Mouse (Mus musculus) c-Kit-positive CD71-positive TER-119-positive erythroid progenitor cells, embryonic 14.5 days (primary cell): ENCODE results near the gene Vps52.
"Not testable (repeated sequence)": the region's sequence is repeated elsewhere in the genome, so short reads cannot be mapped to it uniquely, and the experiment has no call there.

Experiments
- DNase-seq: peaks from one replicate; pipeline ENCODE4 v3.0.0-alpha.2; 2013; ENCODE audit warnings: low spot score

The Vps52 gene

DNA sequence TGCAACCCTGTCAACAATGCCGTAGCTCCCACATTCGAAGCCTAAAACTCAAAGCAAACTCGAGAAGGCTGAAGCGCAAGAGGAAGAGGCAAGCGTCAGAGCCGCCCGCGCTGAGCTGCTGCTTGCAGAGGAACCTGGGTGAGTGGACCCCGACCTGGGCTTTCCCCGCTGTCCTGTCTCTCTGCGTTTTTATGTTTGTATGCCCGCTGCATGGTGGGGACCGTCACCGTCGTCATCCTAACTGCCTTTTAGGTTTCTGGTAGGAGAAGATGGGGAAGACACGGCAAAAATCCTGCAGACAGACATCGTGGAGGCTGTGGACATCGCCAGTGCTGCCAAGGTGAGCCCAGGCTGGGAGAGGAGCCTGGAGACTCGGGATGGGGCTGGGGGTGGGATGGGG lies 14.2 kb upstream of the Vps52 start:
- DNase-seq = no peak

DNA sequence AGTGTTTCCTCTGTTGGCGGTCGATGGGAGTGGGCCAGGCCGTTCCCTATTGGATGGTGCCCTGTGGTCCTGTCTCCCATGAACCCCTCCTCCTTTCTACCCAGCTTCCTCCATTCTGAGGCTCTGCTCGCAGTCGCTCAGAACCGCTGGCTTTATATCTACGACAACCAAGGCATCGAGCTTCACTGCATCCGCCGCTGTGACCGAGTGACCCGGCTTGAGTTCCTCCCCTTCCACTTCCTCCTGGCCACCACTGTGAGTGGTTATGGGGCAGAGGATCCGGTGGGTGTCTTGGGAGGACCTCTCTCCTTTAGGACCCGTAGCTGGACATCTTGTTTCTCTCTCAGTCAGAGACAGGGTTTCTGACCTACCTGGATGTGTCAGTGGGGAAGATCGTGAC lies 12.2 kb upstream of the Vps52 start:
- DNase-seq = no peak

DNA sequence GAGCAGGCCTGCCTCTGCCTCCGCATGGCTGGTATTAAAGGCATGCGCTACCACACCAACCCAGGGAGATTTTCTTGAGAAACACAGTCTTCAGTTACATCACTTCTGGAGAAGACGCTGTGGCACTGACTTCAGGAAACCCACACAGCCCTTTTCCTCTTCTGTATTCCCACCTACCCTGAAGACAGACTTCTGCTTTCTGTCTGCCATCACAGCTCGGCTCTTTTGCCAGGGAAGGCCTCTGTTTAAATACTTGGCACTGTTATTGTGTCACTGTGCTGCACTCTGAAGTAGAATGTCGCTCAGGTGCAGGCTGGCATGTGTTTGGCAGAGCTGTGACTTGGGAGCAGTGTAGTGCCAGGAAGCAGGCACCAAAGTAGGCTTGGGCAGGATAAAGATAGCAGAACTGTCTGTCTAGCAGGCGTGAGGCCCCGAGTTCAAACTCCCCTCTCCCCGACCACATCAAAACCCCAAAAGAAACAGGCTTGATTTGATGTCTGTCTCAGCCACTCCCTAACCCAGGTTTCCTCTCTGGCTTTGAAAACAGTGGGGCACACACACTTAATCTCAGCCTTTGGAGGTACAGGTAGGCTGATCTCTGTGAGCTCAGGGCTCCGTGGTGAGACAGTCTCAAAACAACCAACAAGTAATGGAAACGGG lies 8.1 kb upstream of the Vps52 start:
- DNase-seq = no peak

- no peak for DNase-seq
These were observed 7.3 kb upstream of the Vps52 start for GRCm38 (mm10) chr17:33948090-33948904.

DNA sequence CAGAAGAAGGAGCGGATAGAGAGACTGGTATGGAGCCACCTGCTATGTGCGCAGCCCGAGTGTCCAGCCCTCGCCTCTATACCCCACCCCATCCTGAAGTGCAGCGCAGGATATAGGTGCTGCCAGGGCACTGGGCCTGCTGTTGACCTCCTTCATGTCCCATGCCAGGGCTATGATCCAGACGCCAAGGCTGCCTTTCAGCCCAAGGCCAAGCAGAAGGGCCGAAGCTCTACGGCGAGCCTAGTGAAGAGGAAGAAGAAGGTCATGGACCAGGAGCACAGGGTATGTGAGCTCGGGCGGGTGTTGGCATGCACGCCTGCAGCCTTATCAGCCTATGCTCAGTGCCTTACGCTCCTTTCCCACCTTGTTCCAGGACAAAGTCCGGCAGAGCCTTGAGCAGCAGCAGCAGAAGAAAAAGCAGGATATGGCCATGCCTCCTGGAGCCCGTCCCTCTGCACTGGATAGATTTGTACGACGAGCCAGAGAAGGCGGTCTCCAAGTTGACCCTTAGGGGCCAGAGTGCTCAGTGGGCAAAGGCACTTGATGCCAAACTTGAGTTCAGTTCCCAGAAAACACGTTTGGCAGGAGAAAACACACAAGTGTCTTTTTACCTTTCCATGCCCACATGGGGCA lies 6.6 kb upstream of the Vps52 start:
- DNase-seq = no peak

DNA sequence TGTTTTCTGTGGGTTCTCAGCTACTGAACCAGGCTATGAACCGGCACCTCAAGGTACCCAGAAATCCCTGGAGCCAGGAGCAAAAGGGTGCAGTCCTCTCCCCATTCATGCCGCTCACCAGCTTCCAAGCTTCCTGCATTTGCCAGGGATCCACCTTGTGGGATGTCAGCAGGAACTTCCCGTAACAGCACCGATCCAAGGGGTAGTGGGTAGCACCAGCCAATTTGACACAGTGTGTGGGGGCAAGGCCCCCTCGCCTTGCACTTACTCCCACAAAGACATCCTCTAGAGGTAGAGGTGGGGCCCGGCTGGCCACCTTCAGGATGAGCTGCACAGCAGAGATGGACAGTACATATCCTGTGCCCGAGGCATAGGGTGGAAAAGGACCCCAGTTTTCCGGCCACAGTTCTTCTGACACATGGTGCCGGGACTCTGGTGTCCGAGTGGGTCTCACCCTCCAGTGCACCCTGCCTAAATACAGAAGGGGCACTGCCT lies 5.4 kb upstream of the Vps52 start:
- DNase-seq = no peak

GRCm38 (mm10) chr17:33951021-33951946 lies 4.3 kb upstream of the Vps52 start, which contains the start of gene B3galt4:
Gene B3galt4 (minus strand): TSS chr17:33951488.
- DNase-seq = peak; percentile 85

- DNase-seq = not testable (repeated sequence)
These were observed 3.6 kb upstream of the Vps52 start for GRCm38 (mm10) chr17:33952015-33952414.

DNA sequence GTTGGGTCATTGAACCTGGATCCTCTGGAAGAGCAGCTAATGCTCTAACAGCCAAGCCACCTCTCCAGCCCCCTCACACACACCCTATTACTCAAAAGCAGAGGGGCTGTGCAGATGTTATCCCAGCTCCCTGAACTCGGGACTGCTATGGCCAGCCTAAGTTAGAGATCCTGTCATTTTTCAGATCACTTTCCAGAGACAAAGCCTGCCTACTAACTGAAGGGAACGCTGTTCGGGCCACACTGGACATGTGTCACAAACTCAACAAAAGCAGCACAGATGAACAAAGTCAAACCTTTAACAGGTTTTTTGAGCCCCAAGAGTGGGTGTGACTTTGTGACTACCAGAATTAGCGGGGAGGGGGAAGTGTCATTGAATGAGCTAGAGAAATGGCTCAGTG lies 2.7 kb upstream of the Vps52 start:
- DNase-seq = no peak

DNA sequence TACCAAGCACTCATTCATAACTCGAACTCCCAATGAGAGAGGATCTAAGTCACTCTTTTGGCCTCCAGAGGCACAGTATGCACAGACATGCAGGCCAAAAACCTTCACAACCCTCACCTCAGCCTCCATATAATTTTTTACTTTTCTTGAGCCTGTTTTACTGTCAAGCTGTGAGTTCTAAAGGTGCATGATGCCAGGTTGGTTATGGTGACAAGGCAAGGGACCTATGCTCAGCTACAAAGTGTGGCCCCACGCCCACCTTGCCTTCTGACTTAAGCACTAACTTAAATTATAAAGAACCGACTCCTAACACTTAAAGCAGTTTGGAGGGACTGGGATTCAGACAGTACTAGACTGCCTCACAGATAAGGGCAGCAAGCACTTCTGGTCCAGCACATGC lies 2.3 kb upstream of the Vps52 start:
- DNase-seq = no peak

DNA sequence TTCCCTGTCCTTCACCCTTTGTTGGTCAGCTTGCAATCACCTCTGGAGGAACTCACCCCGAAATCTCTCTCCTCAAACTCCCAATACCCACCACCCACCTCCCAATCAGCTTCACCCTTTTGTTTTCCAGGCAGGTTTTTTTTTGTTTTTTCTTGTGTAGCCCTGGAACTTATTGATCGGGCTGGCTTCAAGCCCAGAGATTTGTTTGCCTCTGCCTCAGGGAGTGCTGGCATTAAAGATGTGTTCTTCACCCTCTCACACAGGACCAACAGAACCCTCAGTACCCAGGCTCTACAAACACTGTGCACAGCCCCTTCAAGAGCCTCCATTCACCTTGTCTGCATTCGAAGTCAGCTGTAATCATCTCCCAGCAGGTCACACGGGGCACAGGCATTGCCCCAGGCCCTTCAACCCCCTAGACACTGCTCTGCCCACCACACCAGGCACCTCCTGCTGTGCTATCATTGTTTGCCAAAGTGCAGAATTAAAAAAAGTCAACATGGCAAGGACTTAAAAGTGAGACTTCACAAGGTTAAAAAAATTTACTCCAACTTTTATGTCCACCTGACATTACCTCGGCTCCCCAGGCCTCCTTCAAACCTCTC lies 1.5 kb upstream of the Vps52 start:
- no peak for DNase-seq

GRCm38 (mm10) chr17:33954646-33955554 lies 712 bp upstream of the Vps52 start:
- no peak for DNase-seq

- no peak for DNase-seq
These were observed 724 bp downstream of the Vps52 start for GRCm38 (mm10) chr17:33956336-33956735.

- DNase-seq = no peak
These were observed 1.9 kb downstream of the Vps52 start for GRCm38 (mm10) chr17:33957493-33957892.

GRCm38 (mm10) chr17:33958451-33958850 lies 2.8 kb downstream of the Vps52 start:
- DNase-seq = no peak

DNA sequence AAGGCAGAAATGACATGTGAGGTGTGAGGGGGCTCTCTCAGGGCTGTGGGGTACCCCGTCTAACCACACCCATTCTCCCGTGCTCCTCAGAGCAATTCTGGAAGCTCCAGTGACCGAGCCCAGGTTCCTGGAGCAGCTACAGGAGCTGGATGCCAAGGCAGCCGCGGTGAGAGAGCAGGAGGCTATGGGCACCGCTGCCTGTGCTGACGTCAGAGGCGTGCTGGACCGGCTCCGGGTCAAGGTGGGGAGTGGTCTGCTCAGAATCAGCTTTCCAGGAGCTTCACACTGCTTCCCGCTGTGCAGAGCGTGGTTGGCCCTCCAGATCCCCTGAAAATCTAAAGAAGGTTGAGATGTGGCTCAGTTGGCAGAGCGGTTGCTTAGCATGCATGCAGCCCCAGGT lies 3.5 kb downstream of the Vps52 start:
- no peak for DNase-seq

DNA sequence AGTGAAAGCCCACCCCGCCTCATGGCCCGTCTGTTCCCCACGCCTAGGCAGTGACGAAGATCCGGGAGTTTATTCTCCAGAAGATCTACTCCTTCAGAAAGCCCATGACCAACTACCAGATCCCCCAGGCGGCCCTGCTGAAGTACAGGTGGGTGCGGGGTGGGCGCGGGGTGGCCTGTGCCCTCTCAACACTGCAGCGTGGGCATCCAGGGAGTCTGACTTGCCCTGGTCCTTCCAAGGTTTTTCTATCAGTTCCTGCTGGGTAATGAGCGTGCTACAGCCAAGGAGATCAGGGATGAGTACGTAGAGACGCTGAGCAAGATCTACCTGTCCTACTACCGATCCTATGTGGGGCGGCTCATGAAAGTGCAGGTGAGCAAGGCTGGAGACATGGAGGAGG lies 4.3 kb downstream of the Vps52 start:
- no peak for DNase-seq

DNA sequence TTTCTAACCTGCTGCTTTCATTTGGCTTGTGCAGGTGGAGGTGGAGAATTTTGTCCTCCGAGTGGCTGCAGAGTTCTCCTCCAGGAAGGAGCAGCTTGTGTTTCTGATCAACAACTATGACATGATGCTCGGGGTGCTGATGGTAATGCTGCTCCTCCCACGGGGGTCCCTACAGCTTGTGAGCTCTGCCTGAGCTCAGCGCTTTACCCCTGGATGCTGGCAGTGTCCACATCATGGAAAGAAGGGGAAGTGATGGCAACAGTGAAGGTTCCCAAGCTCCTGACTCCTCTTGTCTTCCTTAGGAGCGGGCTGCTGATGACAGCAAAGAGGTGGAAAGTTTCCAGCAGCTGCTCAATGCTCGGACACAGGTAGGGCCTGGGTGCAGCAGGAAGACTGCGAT lies 7.3 kb downstream of the Vps52 start:
- DNase-seq = no peak

GRCm38 (mm10) chr17:33965082-33965845 lies 9.7 kb downstream of the Vps52 start:
- no peak for DNase-seq
